Mouse (Mus musculus) adrenal gland, postnatal 14 days (tissue): ENCODE data around the gene Slc24a1. TPM values are rescaled to one million over a fixed set of nuclear protein-coding genes. Genes with fewer than 3 reads are reported as not detected.

Experiments
- DNase-seq: peaks from one replicate; pipeline ENCODE4 v3.0.0; 2021; ENCODE audit warnings: mixed read lengths
- microRNA-seq, 2 experiments: library from miRNA; unstranded; fragments of <30 nt; microRNA quantifications; one replicate each; pipeline ENCODE4 v1.2.0; 2021
- total RNA-seq: library from RNA; stranded (reverse); gene quantifications from 2 replicates; pipeline ENCODE4 v1.2.3, GENCODE M21; 2021

Slc24a1 gene
- total RNA-seq, 1 experiment from 2014 or later: 0.07 TPM

DNA sequence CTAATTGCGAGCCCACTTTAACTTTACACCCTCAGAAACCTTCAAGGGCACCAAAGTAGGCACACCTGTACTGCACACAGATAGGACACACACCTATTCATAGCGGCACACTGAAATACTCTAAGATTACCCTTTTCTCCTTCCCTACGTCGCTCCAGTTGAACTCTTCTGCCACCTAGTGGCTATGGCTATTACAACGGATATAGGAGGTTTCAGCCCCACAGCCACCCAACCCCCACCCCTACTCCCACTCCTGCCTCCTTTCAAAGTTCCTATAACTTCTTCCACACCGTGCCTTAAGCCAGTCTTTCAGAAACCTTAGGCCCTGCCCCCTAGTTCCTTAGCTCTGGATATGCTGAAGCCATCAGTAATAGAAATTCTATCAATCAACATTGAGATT, 14.9 kb downstream of the Slc24a1 start:
- peak; percentile 83 for DNase-seq

DNA sequence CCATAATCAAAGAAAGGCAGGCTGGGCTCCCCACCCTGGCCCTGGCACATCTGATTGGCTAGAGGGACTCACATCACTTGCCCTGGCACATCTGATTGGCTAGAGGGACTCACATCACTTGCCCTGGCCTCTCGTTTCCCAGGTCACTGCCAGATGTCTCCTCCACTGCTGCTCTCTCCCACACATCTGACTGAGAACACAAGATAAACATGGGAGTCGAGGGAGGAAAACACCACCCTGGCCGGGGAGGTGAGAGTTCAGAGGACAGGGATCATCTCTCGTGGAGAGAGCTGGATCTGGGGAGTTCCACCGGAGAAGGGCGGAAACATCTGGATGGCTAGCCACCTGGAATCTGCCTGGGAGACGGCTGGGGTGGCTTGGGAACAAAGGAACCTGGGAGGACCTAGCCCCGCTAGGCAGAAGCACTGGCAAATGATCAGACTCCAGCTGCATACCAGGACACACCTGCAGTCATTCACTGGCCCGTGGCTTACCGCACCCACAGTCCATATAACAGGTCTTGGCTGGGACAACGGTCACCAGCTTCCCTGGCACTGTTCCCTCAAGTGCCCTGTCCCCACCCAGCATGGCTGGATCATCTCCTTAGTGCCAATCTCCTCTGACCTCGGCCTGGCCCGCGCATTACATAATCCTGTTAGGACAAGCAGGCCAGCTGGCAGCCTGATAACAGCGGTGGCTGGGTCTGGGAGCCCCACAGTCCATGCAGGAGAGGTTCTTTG, 17.2 kb downstream of the Slc24a1 start:
- peak; percentile 86 for DNase-seq

DNA sequence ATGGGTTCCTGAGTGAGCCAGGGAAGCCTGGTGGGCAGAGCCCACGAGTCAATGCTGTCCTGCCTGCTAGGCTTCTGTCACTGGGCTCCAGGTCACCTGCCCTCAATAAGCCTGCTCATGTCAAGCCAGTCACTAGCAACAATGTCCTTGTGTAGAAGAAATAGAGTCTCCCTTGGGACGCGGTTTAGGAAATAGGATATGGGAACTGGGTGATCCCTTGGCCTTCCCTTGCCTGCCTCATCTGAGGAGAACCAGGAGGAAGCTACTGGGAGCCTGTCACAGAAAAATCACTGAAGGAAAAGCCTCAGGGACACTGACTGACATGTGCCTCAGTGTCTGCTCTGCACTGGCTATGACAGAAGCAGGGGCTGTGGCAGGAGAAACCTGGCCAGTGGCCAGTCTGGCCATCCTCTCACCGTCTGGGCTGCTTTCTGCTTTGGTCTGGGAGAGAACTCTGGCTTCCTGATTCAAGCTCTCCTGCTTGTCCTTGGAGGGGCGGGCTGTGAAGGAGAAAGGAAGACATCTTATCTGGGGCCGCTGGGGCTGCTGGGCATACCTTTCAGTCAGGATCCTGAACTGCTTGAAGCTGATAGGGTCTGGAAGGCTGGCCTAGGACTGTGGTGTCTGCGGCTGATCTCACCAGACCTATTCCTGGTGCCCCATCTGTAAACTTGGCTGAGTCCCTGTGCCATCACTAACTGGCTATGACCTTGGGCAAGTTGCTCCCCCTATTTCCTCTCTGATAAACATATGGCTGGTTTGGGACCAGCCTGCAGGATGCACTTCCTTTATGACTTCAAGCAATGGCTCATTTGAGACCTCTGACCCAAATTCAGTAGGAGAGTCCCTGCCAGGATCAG, 19.4 kb downstream of the Slc24a1 start:
- DNase-seq: no peak

DNA sequence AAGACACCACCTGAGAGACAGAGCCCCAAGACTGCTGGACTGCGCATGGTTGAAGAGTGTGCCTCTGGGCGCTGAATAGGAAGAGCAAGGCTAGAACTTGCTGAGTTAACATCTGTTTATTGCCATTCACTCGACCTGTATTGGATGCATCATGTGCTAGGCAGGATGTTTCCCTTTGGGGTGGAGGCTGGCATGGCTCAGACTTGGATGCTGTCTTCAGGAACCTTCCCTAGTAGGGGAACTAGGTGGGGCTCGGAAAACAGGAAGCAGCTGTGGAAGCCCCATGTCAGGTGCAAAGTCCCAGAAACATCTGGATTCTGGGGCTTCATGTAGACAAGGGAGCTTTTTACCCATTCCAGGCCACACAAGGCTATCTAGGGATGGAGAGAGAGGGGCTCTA, 21.2 kb downstream of the Slc24a1 start:
- no peak for DNase-seq

- peak; percentile 77 for DNase-seq
These were observed 25.0 kb downstream of the Slc24a1 start for GRCm38 (mm10) chr9:64926201-64926991.

DNA sequence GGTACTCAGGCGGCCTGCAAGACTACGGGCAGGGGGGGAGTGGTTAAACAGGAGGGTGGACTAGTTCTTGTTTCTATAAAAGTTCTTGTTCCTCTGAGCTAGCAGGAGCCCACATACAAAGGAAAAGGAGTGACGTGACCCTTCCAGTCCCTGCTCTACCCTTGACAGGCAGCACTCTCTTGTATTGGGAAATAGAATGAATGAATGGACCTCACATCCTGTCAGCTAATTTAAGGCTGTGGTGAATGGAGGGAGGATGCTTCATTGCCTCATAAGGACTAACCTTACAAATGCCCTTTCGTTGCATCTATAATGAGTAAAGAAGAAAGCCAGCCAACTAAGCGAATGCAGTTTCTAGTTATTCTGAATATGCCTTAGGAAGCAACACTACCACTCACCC, 25.6 kb downstream of the Slc24a1 start:
- no peak for DNase-seq

GRCm38 (mm10) chr9:64918560-64918959, 32.8 kb downstream of the Slc24a1 start:
- DNase-seq: peak; percentile 58

DNA sequence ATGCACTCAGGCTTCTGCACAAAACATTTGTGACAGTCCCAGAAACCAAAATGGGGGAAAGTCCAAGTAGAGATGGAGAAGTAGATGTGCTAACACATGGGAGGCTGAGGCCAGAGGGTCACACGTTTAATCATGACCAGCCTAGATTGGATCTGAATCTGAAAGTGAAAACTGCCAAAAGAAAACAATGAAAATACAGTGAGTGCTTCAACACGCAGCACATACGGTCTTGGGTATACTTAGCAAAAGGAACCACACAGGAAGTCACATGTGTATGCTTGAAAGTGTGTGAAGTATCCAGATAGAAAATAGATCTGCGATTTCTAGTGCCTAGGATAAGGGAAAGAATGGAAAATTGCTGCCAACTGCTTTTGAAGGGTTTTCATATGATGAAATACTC, 36.8 kb downstream of the Slc24a1 start:
- DNase-seq: no peak

DNA sequence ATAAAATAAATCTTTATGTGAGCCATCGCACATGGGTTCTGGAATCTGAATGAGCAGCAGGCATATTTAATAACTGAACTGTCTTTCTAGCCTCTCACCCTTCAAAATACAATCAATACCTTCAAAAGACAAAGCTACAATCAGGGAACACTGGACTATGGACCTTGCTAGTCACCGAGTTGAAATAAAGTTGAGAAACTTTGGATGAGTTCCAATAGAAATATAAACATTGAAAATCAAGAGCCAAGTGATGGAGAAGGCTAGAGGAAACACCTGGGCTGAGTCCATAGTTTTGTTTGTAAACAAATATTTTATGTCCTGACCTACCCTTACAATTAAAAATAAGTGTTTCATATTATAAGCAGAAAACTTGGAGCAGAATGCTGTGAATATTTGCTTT, 37.4 kb downstream of the Slc24a1 start:
- DNase-seq: no peak

DNA sequence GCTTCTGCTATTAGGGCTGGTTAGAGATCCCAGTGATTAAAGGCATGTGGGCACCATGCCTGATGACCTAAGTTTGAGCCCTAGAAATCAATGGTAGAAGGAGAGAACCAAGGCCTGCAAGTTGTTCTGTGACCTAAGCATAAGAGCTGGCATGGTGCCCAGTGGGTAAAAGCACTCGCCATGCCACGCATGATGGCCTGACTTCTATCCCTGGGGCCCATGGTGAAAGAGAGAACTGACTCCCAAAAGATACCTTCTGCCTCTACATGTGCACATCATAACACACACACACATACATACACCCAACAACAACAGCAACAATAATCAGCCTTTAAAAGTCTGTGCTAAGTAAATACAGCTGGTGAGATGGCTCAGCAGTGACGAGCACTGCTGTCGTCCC, 38.0 kb downstream of the Slc24a1 start:
- DNase-seq: peak; percentile 23

DNA sequence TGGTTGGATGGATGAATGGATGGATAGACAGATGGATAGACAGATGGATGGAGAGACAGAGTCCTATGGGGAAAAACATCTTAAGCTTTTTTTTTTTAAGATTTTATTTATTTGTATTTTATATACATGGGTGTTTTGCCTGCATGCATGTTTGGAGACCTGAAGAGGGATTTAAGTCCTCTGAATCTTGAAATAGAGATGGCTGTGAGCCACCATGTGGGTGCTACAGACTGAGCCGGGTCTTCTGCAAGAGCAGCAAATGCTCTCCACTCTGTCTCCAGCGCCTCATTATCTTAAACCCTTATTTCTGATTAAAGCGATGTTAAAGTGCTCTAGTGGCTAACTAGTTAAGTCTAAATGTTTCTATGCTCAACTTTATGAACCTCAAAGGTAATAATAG, 44.0 kb downstream of the Slc24a1 start:
- no peak for DNase-seq

GRCm38 (mm10) chr9:64904917-64905640, 46.3 kb downstream of the Slc24a1 start:
- no peak for DNase-seq

DNA sequence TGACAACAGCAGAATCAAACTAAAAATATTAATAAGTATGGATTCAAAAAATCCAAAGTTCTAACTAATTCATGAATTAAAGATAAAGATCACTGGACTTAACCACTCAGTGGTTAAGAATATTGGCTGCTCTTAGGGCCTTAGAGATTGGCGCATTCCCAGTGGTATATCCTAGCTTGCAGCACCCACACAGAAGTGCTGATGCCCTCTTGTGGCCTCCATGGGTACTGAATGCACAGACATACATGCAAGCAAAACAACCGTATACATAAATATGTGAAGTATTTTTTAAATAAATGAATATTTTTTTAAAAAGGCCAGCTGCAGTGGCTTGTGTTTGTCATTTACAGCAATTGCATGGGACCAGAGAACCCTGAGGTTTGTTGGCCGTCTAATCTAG, 48.0 kb downstream of the Slc24a1 start:
- peak; percentile 83 for DNase-seq

GRCm38 (mm10) chr9:64902866-64903265, 48.5 kb downstream of the Slc24a1 start:
- DNase-seq: no peak

- DNase-seq: no peak
These were observed 54.8 kb downstream of the Slc24a1 start for GRCm38 (mm10) chr9:64896605-64897004.

DNA sequence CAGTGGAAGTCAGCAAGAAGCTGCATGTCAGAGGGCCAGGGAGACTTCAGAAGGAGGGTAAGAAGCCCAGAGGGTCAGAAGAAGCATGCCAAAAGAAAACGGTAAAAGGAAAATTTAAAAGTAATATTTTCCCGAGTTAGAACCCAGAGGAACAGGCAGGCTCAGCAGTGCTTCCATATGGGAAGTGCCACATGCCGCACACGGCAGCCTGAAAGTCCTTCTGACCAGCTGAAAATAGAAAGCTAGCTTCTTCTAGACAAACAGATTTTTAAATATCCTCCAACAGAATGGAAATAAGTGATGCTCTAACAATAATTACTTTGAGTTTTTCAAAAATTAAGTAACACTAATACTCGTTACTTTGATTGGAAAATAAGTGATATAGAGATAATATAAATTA, 65.4 kb downstream of the Slc24a1 start:
- DNase-seq: no peak

Small RNAs within 50 kb of the gene (microRNA-seq; reads per million reads assigned to microRNA genes)
- gene Gm25640: 0 reads per million in 2 experiments

Other genes starting within 250 kb of the Slc24a1 start
- gene Rab11a, start 213.8 kb downstream of the Slc24a1 start, total RNA-seq: 226 and 237 TPM in 2 replicates
- gene Dennd4a, start 140.3 kb downstream of the Slc24a1 start, total RNA-seq: 18.6 and 20.7 TPM in 2 replicates
- 27.2 and 30.1 TPM in 2 replicates for gene Ints14, start 9.3 kb upstream of the Slc24a1 start, total RNA-seq
- gene Hacd3, start 70.1 kb upstream of the Slc24a1 start, total RNA-seq: 179 and 191 TPM in 2 replicates
- 86.9 and 89.5 TPM in 2 replicates for gene Dpp8, start 80.8 kb upstream of the Slc24a1 start, total RNA-seq
- gene Igdcc4, start 149.9 kb upstream of the Slc24a1 start, total RNA-seq: 18.3 and 23.2 TPM in 2 replicates
- gene Igdcc3, start 189.6 kb upstream of the Slc24a1 start, total RNA-seq: 1.2 and 1.4 TPM in 2 replicates
- gene Parp16, start 243.7 kb upstream of the Slc24a1 start, total RNA-seq: 15.2 and 17.3 TPM in 2 replicates